Mouse (Mus musculus) heart, postnatal 0 days (tissue): ENCODE measurements around the gene Fundc1.

Experiments
- CTCF ChIP-seq: IDR thresholded peaks from 2 replicates; pipeline ENCODE4 v1.5.1; 2016; ENCODE audit warnings: antibody characterized with exemption, control low read depth, low read depth
- EP300 ChIP-seq: IDR thresholded peaks from 2 replicates; pipeline ENCODE4 v1.6.1; 2016; ENCODE audit warnings: antibody characterized with exemption, low read depth

GRCm38 (mm10) chrX:17512021-17512602 is 60.0 kb downstream of the Fundc1 start:
- TF ChIP-seq CTCF (no peak), EP300 (no peak)
